ENCODE assay signal across 19 mouse cellular contexts in genomic region chrX:102485575-102485974, GRCm38 (mm10).
"Had no signal": no experiment of that assay in that cellular context is flagged by ENCODE, and none has a peak within 500 bp of the region (broad histone marks: within the 10 kb centered on the region; RNA-seq: fewer than 3 reads in every experiment).

No protein-coding gene starts in this region.

- H3K9ac ChIP-seq: kidney, embryonic 15.5 days; limb, embryonic 12.5 days; limb, embryonic 15.5 days; liver, embryonic 14.5 days; liver, postnatal 0 days; lung, embryonic 14.5 days; midbrain, embryonic 13.5 days had no signal

- ATAC-seq: intestine, postnatal 0 days; liver, postnatal 0 days; lung, postnatal 0 days; midbrain, embryonic 13.5 days; midbrain, embryonic 16.5 days had no signal

- H3K4me2 ChIP-seq: kidney, embryonic 15.5 days; limb, embryonic 12.5 days; limb, embryonic 15.5 days; liver, embryonic 11.5 days; lung, embryonic 14.5 days; midbrain, embryonic 13.5 days had no signal

- H3K27ac ChIP-seq: kidney, embryonic 15.5 days; limb, embryonic 12.5 days; limb, embryonic 15.5 days; liver, embryonic 14.5 days; macrophage; midbrain, embryonic 13.5 days had no signal

- H3K4me3 ChIP-seq: kidney, embryonic 15.5 days; limb, embryonic 12.5 days; limb, embryonic 15.5 days; midbrain, embryonic 13.5 days had no signal

- H3K9me3 ChIP-seq: kidney, embryonic 15.5 days; limb, embryonic 12.5 days; limb, embryonic 15.5 days; midbrain, embryonic 13.5 days had no signal

- H3K36me3 ChIP-seq: kidney, embryonic 15.5 days; limb, embryonic 15.5 days; midbrain, embryonic 13.5 days had no signal

- H3K27me3 ChIP-seq: limb, embryonic 15.5 days had no signal

- DNase-seq: kidney, adult 8-10 months; kidney, postnatal 10 days; kidney, postnatal 36 days; layer of hippocampus, adult 9-11 months; left cerebral cortex, postnatal 4 days; liver, postnatal 0 days; lung, embryonic 14.5 days; thymus, adult 2 months; thymus, postnatal 25 days had no signal

- H3K4me1 ChIP-seq: kidney, embryonic 15.5 days; limb, embryonic 12.5 days; limb, embryonic 15.5 days; midbrain, embryonic 13.5 days had no signal
